ENCODE assay signal across 18 mouse cellular contexts in genomic region chr10:40263691-40264090, GRCm38 (mm10). TPM values are rescaled to one million over a fixed set of nuclear protein-coding genes. Genes with fewer than 3 reads are reported as not detected.
DNase-seq lines count a peak whose midpoint lies in the region; ATAC-seq and TF ChIP-seq lines count a peak whose summit lies in the region.
"Had no signal": no experiment of that assay in that cellular context is flagged by ENCODE, and none has a peak within 500 bp of the region (broad histone marks: within the 10 kb centered on the region; RNA-seq: fewer than 3 reads in every experiment).

No protein-coding gene starts in this region.

- WGBS in kidney, adult 2 months, result 61% methylated on average over 4 of the region's 4 CpGs
- 87% methylated on average over 4 of the region's 4 CpGs for WGBS in kidney, embryonic 15.5 days
- 69% methylated on average over 4 of the region's 4 CpGs for whole genome bisulfite sequencing in forebrain, embryonic 14.5 days

- peaks cover 2% of the 10 kb centered on the region for H3K4me1 ChIP-seq in kidney, adult 2 months (ENCODE audit: control insufficient read depth, insufficient read depth, low read length)
- H3K4me1 ChIP-seq in kidney, embryonic 15.5 days, result peaks cover 12% of the 10 kb centered on the region; the same call in 1 of the 2 replicates
- no peaks in the 10 kb centered on the region for H3K4me1 ChIP-seq in forebrain, embryonic 14.5 days (ENCODE audit: control insufficient read depth, insufficient read depth, low read length)
- H3K4me1 ChIP-seq: intestine, embryonic 15.5 days had no signal

- no peak for TF ChIP-seq CTCF in kidney, adult 2 months (conservative IDR thresholded peaks at IDR 0.05; ENCODE audit: insufficient read depth, insufficient read length, low read depth, low read length)
- no peak for TF ChIP-seq CTCF in C2C12 (IDR thresholded peaks at IDR 0.05; ENCODE audit: control insufficient read depth, insufficient read depth, insufficient read length)

- no peak for ATAC-seq in kidney, embryonic 15.5 days (replicated peaks; ENCODE audit: low FRiP score)
- ATAC-seq in forebrain, embryonic 14.5 days, result no peak
- ATAC-seq: forebrain, postnatal 0 days; intestine, embryonic 15.5 days had no signal

- H3K27ac ChIP-seq in kidney, adult 2 months (ENCODE audit: insufficient read depth, low read depth, low read length), result peak overlapping the region; percentile 55
- no peak overlapping the region for H3K27ac ChIP-seq in kidney, embryonic 15.5 days
- H3K27ac ChIP-seq in forebrain, embryonic 14.5 days (ENCODE audit: low read depth, low read length), result no peak overlapping the region
- H3K27ac ChIP-seq: embryonic facial prominence, embryonic 15.5 days; intestine, embryonic 15.5 days; macrophage; neural tube, embryonic 13.5 days had no signal

- peak; percentile 85 for DNase-seq in kidney, adult 2 months
- peak; percentile 68 for DNase-seq in adrenal gland, adult 8-10 months
- peak; percentile 46 for DNase-seq in kidney, postnatal 14 days
- DNase-seq in forebrain, embryonic 14.5 days (ENCODE audit: low spot score), result no peak
- DNase-seq in spleen, postnatal 14 days (ENCODE audit: low spot score in 2 of 2), result no peak
- DNase-seq: cerebellum, adult 18-20 months; forebrain, postnatal 0 days; gastrocnemius, postnatal 36 days; layer of hippocampus, postnatal 36 days; thymus, postnatal 36 days had no signal

- H3K4me3 ChIP-seq in kidney, adult 2 months (ENCODE audit: insufficient read depth, low read depth, low read length), result no peak overlapping the region
- H3K4me3 ChIP-seq in kidney, embryonic 15.5 days (replicated peaks), result no peak overlapping the region
- H3K4me3 ChIP-seq in C2C12 (ENCODE audit: insufficient read depth, poor library complexity, severe bottlenecking), result no peak overlapping the region
- H3K4me3 ChIP-seq in forebrain, embryonic 14.5 days (ENCODE audit: low read depth, low read length), result no peak overlapping the region
- H3K4me3 ChIP-seq: embryonic facial prominence, embryonic 15.5 days; heart, embryonic 12.5 days; intestine, embryonic 15.5 days; neural tube, embryonic 13.5 days had no signal

- H3K4me2 ChIP-seq in kidney, embryonic 15.5 days, result no peak overlapping the region
- no peak overlapping the region for H3K4me2 ChIP-seq in forebrain, embryonic 14.5 days (ENCODE audit: low read length)
- H3K4me2 ChIP-seq: embryonic facial prominence, embryonic 15.5 days; heart, embryonic 12.5 days; intestine, embryonic 15.5 days; neural tube, embryonic 13.5 days had no signal

- H3K79me3 ChIP-seq in C2C12 (ENCODE audit: low read depth), result no peaks in the 10 kb centered on the region

- no peak overlapping the region for H3ac ChIP-seq in C2C12 (ENCODE audit: control insufficient read depth, insufficient read length, low read depth)

- no peak overlapping the region for H3K9ac ChIP-seq in kidney, embryonic 15.5 days
- H3K9ac ChIP-seq in forebrain, embryonic 14.5 days (ENCODE audit: low read length), result no peak overlapping the region
- H3K9ac ChIP-seq: embryonic facial prominence, embryonic 15.5 days; forebrain, postnatal 0 days; heart, embryonic 12.5 days; intestine, embryonic 15.5 days; neural tube, embryonic 13.5 days had no signal

- H3K27me3 ChIP-seq in kidney, adult 2 months (replicated peaks; ENCODE audit: control insufficient read depth, insufficient read depth, low read length), result no peaks in the 10 kb centered on the region
- H3K27me3 ChIP-seq in kidney, embryonic 15.5 days, result no peaks in the 10 kb centered on the region
- H3K27me3 ChIP-seq in C2C12 (ENCODE audit: control insufficient read depth, insufficient read depth, insufficient read length), result no peaks in the 10 kb centered on the region
- H3K27me3 ChIP-seq in forebrain, embryonic 14.5 days (replicated peaks; ENCODE audit: control insufficient read depth, insufficient read depth, low read length), result no peaks in the 10 kb centered on the region
- H3K27me3 ChIP-seq: CH12.LX; embryonic facial prominence, embryonic 15.5 days; heart, embryonic 12.5 days; intestine, embryonic 15.5 days; neural tube, embryonic 13.5 days had no signal

- no peaks in the 10 kb centered on the region for H3K9me3 ChIP-seq in kidney, embryonic 15.5 days (replicated peaks)
- H3K9me3 ChIP-seq in forebrain, embryonic 14.5 days (replicated peaks; ENCODE audit: control insufficient read depth, low read length), result no peaks in the 10 kb centered on the region
- H3K9me3 ChIP-seq: embryonic facial prominence, embryonic 15.5 days; intestine, embryonic 15.5 days; neural tube, embryonic 13.5 days had no signal

- H3K36me3 ChIP-seq in kidney, adult 2 months (ENCODE audit: control insufficient read depth, insufficient read depth, low read length), result no peaks in the 10 kb centered on the region
- no peaks in the 10 kb centered on the region for H3K36me3 ChIP-seq in kidney, embryonic 15.5 days
- H3K36me3 ChIP-seq in C2C12 (ENCODE audit: control insufficient read depth, insufficient read depth), result no peaks in the 10 kb centered on the region
- H3K36me3 ChIP-seq in forebrain, embryonic 14.5 days (ENCODE audit: control insufficient read depth, insufficient read depth, low read length), result no peaks in the 10 kb centered on the region
- H3K36me3 ChIP-seq: embryonic facial prominence, embryonic 15.5 days; heart, embryonic 12.5 days; intestine, embryonic 15.5 days; neural tube, embryonic 13.5 days had no signal

- TF ChIP-seq POLR2A in kidney, adult 2 months (IDR thresholded peaks at IDR 0.05; ENCODE audit: low read depth, low read length), result no peak

- no peaks in the 10 kb centered on the region for H3K79me2 ChIP-seq in C2C12 (ENCODE audit: control insufficient read depth, insufficient read depth)

TF ChIP-seq in C2C12, 6 proteins besides CTCF, POLR2A, EP300 and RAD21:
- TF ChIP-seq MAX (IDR thresholded peaks at IDR 0.05) (peak; percentile 88), CEBPB (IDR thresholded peaks at IDR 0.05; ENCODE audit: low read depth) (peak; percentile 13), MYOG (IDR thresholded peaks at IDR 0.05; ENCODE audit: control insufficient read depth, extremely low read depth, insufficient read length) (no peak), FOSL1 (IDR thresholded peaks at IDR 0.05; ENCODE audit: insufficient read depth, low read length, poor library complexity, severe bottlenecking) (peak; percentile 63), MYOD1 (IDR thresholded peaks at IDR 0.05; ENCODE audit: control insufficient read depth, insufficient read length, low read depth) (no peak), USF1 (IDR thresholded peaks at IDR 0.05; ENCODE audit: low read depth) (no peak)

RNA-seq across cellular contexts. Expression of gene Gtf3c6, which starts 5.8 kb away (rescaled TPM):
- polyA plus RNA-seq in kidney, adult 2 months (2012; rRNA removed), result 9.5 and 11.7 TPM in 2 replicates
- 106 and 109 TPM in 2 replicates for polyA plus RNA-seq in kidney, embryonic 15.5 days (2015; fragmentation: Nextera tagmentation; extraction: Ambion mirVana)
- 31.5 TPM for polyA plus RNA-seq in C2C12 (2012; fragmentation: generic; extraction: Trizol)
- 10 to 100 TPM; 26.3 to 50.8 (median 38.4) TPM for total RNA-seq in adrenal gland, adult 8-10 months (2022)
- 78.0 and 79.9 TPM in 2 replicates for polyA plus RNA-seq in forebrain, embryonic 14.5 days (2014; fragmentation: Nextera tagmentation; extraction: Ambion mirVana)

RNA-seq across cellular contexts. Expression of gene Rpf2, which starts 16.9 kb away (rescaled TPM):
- polyA plus RNA-seq in kidney, adult 2 months (2012; rRNA removed), result 2.9 and 5.6 TPM in 2 replicates
- polyA plus RNA-seq in kidney, embryonic 15.5 days (2015; fragmentation: Nextera tagmentation; extraction: Ambion mirVana), result 67.1 and 73.9 TPM in 2 replicates
- polyA plus RNA-seq in C2C12 (2012; fragmentation: generic; extraction: Trizol), result 25.8 TPM
- 10 to 100 TPM; 16.5 to 25.7 (median 17.8) TPM for total RNA-seq in adrenal gland, adult 8-10 months (2022)
- polyA plus RNA-seq in forebrain, embryonic 14.5 days (2014; fragmentation: Nextera tagmentation; extraction: Ambion mirVana), result 79.8 and 85.2 TPM in 2 replicates

RNA-seq across cellular contexts. Expression of gene Amd1, which starts 38.3 kb away (rescaled TPM):
- polyA plus RNA-seq in kidney, adult 2 months (2012; rRNA removed), result 12.8 and 18.4 TPM in 2 replicates
- 64.6 and 65.5 TPM in 2 replicates for polyA plus RNA-seq in kidney, embryonic 15.5 days (2015; fragmentation: Nextera tagmentation; extraction: Ambion mirVana)
- polyA plus RNA-seq in C2C12 (2012; fragmentation: generic; extraction: Trizol), result 43.8 TPM
- total RNA-seq in adrenal gland, adult 8-10 months (2022), result 10 to 100 TPM; 42.4 to 50.2 (median 47.3) TPM
- polyA plus RNA-seq in forebrain, embryonic 14.5 days (2014; fragmentation: Nextera tagmentation; extraction: Ambion mirVana), result 50.7 and 69.4 TPM in 2 replicates

Comparison
In these comparisons a context has a peak if more than half of its experiments do, and no peak if none do; other contexts are left out.
1. DNase-seq: peak in kidney, adult 2 months (single experiment), adrenal gland, adult 8-10 months (single experiment) and kidney, postnatal 14 days (single experiment); none in forebrain, embryonic 14.5 days (single experiment) and spleen, postnatal 14 days (0 of 2).